Mouse (Mus musculus) neural tube, embryonic 11.5 days (tissue): Measurements from ENCODE around the gene Stxbp1. TPM values are rescaled to one million over a fixed set of nuclear protein-coding genes. Genes with fewer than 3 reads are reported as not detected.

Source experiments
- ATAC-seq: fragments of 200-750 bp; cut with Nextera tagmentation; 2 replicates; pipeline ENCODE4 v1.8.0; 2017; ENCODE audit warnings: moderate number of reproducible peaks, mild to moderate bottlenecking, moderate TSS enrichment, moderate library complexity; ENCODE audit not compliant: insufficient read depth, low FRiP score, low TSS enrichment
- DNase-seq: peaks from one replicate; pipeline ENCODE4 v3.0.0-alpha.2; 2015; ENCODE audit warnings: low spot score
- H3K27ac ChIP-seq: fragments of 300-500 bp; sonication (generic); 2 replicates; pipeline ENCODE4 v1.5.1; 2014; ENCODE audit warnings: low read depth, mild to moderate bottlenecking, low read length
- H3K27me3 ChIP-seq: fragments of 300-500 bp; sonication (generic); 2 replicates; pipeline ENCODE4 v1.6.1; 2014; ENCODE audit warnings: mild to moderate bottlenecking, low read length, mixed read lengths; ENCODE audit not compliant: control insufficient read depth, insufficient read depth
- H3K36me3 ChIP-seq: fragments of 300-500 bp; sonication (generic); 2 replicates; pipeline ENCODE4 v1.6.1; 2014; ENCODE audit warnings: mild to moderate bottlenecking, low read length, moderate library complexity, mixed read lengths; ENCODE audit not compliant: control insufficient read depth, insufficient read depth
- H3K4me1 ChIP-seq: fragments of 300-500 bp; sonication (generic); 2 replicates; pipeline ENCODE4 v1.6.1; 2014; ENCODE audit warnings: low read length, mixed read lengths; ENCODE audit not compliant: control insufficient read depth, insufficient read depth
- H3K4me2 ChIP-seq: fragments of 300-500 bp; sonication (generic); 2 replicates; pipeline ENCODE4 v1.6.1; 2014; ENCODE audit warnings: low read depth, mild to moderate bottlenecking, moderate library complexity
- H3K4me3 ChIP-seq: fragments of 300-500 bp; sonication (generic); 2 replicates; pipeline ENCODE4 v1.5.1; 2014; ENCODE audit warnings: low read depth, low read length
- H3K9ac ChIP-seq: fragments of 300-500 bp; sonication (generic); 2 replicates; pipeline ENCODE4 v1.6.1; 2014; ENCODE audit warnings: mild to moderate bottlenecking, low read length
- H3K9me3 ChIP-seq: fragments of 300-500 bp; sonication (generic); 2 replicates; pipeline ENCODE4 v1.6.1; 2016; ENCODE audit warnings: low read length; ENCODE audit not compliant: control insufficient read depth
- WGBS: fragments of 180-500 bp; shearing (Covaris S2); extraction: QIAGEN DNeasy Blood & Tissue Kit; methylation state at CpG from one replicate; pipeline ENCODE4 v1.1.7; 2014; 5-methylcytosine and 5-hydroxymethylcytosine counted together
- polyA plus RNA-seq: library from polyadenylated mRNA; unstranded; fragments of >200 nt; fragmentation: Nextera tagmentation; extraction: Ambion mirVana; gene quantifications from 2 replicates; pipeline ENCODE4 v1.2.1, GENCODE M21; 2014

The Stxbp1 gene
- polyA plus RNA-seq, 1 experiment from 2014 or later, result 89.9 TPM

GRCm38 (mm10) chr2:32756674-32757055, 90.4 kb downstream of the Stxbp1 start:
- no peak for DNase-seq
- H3K36me3 ChIP-seq, result peaks cover 4% of the 10 kb centered on the region
- H3K27ac ChIP-seq, result no peak overlapping the region
- 22% methylated on average over 5 of the region's 6 CpGs for WGBS
- H3K4me2 ChIP-seq, result no peak overlapping the region
- 0 out of 2 replicates have a peak, but pooled peaks have one; percentile 54 for ATAC-seq
- no peaks in the 10 kb centered on the region for H3K27me3 ChIP-seq
- H3K4me1 ChIP-seq, result peaks cover 4% of the 10 kb centered on the region; the same call in 1 of the 2 replicates
- no peak overlapping the region for H3K4me3 ChIP-seq
- no peak overlapping the region for H3K9ac ChIP-seq
- H3K9me3 ChIP-seq, result no peaks in the 10 kb centered on the region

GRCm38 (mm10) chr2:32752181-32752580, 94.9 kb downstream of the Stxbp1 start:
- Histone ChIP-seq H3K27me3 (no peaks in the 10 kb centered on the region), H3K27ac (no peak overlapping the region), H3K9ac (no peak overlapping the region), H3K9me3 (no peaks in the 10 kb centered on the region), H3K4me2 (no peak overlapping the region), H3K4me3 (no peak overlapping the region), H3K4me1 (peaks cover 8% of the 10 kb centered on the region), H3K36me3 (peaks cover 3% of the 10 kb centered on the region)
- WGBS, result 68% methylated on average over 10 of the region's 10 CpGs
- ATAC-seq (no peak), DNase-seq (peak; percentile 29)

- Histone ChIP-seq H3K9ac (peak overlapping the region; percentile 30; the same call in 1 of the 2 replicates), H3K27ac (peak overlapping the region; percentile 68), H3K4me1 (peaks cover 8% of the 10 kb centered on the region), H3K9me3 (no peaks in the 10 kb centered on the region), H3K36me3 (peaks cover 3% of the 10 kb centered on the region), H3K4me2 (peak overlapping the region; percentile 47), H3K4me3 (peak overlapping the region; percentile 29), H3K27me3 (no peaks in the 10 kb centered on the region)
- WGBS, result 24% methylated on average over 10 of the region's 10 CpGs
- no peak for ATAC-seq
- no peak for DNase-seq
These were observed 95.4 kb downstream of the Stxbp1 start for GRCm38 (mm10) chr2:32751665-32752033.

GRCm38 (mm10) chr2:32750887-32751664, 96.0 kb downstream of the Stxbp1 start:
- H3K9me3 ChIP-seq, result no peaks in the 10 kb centered on the region
- H3K27me3 ChIP-seq, result no peaks in the 10 kb centered on the region
- peak overlapping the region; percentile 47 for H3K4me2 ChIP-seq
- H3K4me1 ChIP-seq, result peaks cover 8% of the 10 kb centered on the region
- 0 out of 2 replicates have a peak overlapping the region, but pooled peaks have one; percentile 16 for H3K9ac ChIP-seq
- peaks cover 3% of the 10 kb centered on the region for H3K36me3 ChIP-seq
- DNase-seq (peak; percentile 88), ATAC-seq (peak; percentile 75)
- peak overlapping the region; percentile 29 for H3K4me3 ChIP-seq
- peak overlapping the region; percentile 68 for H3K27ac ChIP-seq
- WGBS, result 5% methylated on average over 31 of the region's 31 CpGs

GRCm38 (mm10) chr2:32750199-32750598, 96.8 kb downstream of the Stxbp1 start:
- ATAC-seq, result no peak
- no peak overlapping the region for H3K4me2 ChIP-seq

GRCm38 (mm10) chr2:32749082-32749481, 98.0 kb downstream of the Stxbp1 start:
- H3K4me2 ChIP-seq, result no peak overlapping the region
- peaks cover 8% of the 10 kb centered on the region for H3K4me1 ChIP-seq
- H3K9ac ChIP-seq, result no peak overlapping the region
- 92% methylated on average over 16 of the region's 16 CpGs for WGBS
- peaks cover 3% of the 10 kb centered on the region for H3K36me3 ChIP-seq
- ATAC-seq (no peak), DNase-seq (no peak)
- H3K27ac ChIP-seq, result no peak overlapping the region
- no peaks in the 10 kb centered on the region for H3K27me3 ChIP-seq
- no peak overlapping the region for H3K4me3 ChIP-seq
- no peaks in the 10 kb centered on the region for H3K9me3 ChIP-seq

More at GRCm38 (mm10) chr2:32750199-32750598, 96.8 kb downstream of the Stxbp1 start:
- no peak overlapping the region; the same call in 1 of the 2 replicates for H3K27ac ChIP-seq
- no peak overlapping the region for H3K9ac ChIP-seq
- peaks cover 3% of the 10 kb centered on the region for H3K36me3 ChIP-seq
- H3K4me3 ChIP-seq, result no peak overlapping the region
- H3K4me1 ChIP-seq, result peaks cover 8% of the 10 kb centered on the region
- DNase-seq, result no peak
- WGBS, result 74% methylated on average over 7 of the region's 7 CpGs
- H3K9me3 ChIP-seq, result no peaks in the 10 kb centered on the region
- no peaks in the 10 kb centered on the region for H3K27me3 ChIP-seq

GRCm38 (mm10) chr2:32744272-32744982, 102.6 kb downstream of the Stxbp1 start:
- Histone ChIP-seq H3K27me3 (peaks cover 8% of the 10 kb centered on the region; the same call in 1 of the 2 replicates), H3K27ac (no peak overlapping the region), H3K4me2 (no peak overlapping the region), H3K9me3 (no peaks in the 10 kb centered on the region), H3K36me3 (peaks cover 2% of the 10 kb centered on the region; the same call in 1 of the 2 replicates), H3K4me3 (no peak overlapping the region), H3K4me1 (peaks cover 8% of the 10 kb centered on the region; the same call in 1 of the 2 replicates), H3K9ac (no peak overlapping the region)
- no peak for DNase-seq
- no peak for ATAC-seq
- WGBS, result 79% methylated on average over 15 of the region's 15 CpGs

GRCm38 (mm10) chr2:32742173-32742531, 104.9 kb downstream of the Stxbp1 start:
- Histone ChIP-seq H3K4me3 (peak overlapping the region; percentile 69), H3K4me2 (peak overlapping the region; percentile 94), H3K4me1 (peaks cover 8% of the 10 kb centered on the region; the same call in 1 of the 2 replicates), H3K27ac (peak overlapping the region; percentile 70), H3K27me3 (peaks cover 8% of the 10 kb centered on the region; the same call in 1 of the 2 replicates), H3K36me3 (no peaks in the 10 kb centered on the region; the same call in 1 of the 2 replicates), H3K9ac (peak overlapping the region; percentile 71), H3K9me3 (no peaks in the 10 kb centered on the region)
- peak; percentile 93 for ATAC-seq
- WGBS, result under 1% methylated on average over 18 of the region's 18 CpGs
- peak; percentile 90 for DNase-seq
